ENCODE assay signal across 11 mouse cellular contexts in the genomic region with DNA sequence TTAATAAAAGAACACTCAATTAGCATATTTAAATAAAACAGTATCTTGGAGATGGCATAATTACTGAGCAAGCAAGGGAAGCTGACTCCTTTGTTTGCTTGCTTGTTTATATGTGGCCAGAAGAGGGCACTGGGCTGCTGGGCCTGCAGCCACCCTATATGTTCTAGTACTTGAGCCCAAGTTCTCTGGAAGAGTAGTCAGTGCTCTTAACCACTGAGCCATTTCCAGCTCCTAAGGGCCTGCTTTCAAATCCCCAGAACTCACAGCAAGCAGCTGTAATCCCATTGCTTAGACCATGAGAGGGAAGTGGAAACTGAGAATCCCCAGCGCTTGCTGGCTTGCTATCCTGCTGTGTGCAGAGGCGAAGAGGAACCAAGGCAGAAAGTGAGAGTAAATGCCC. TPM values are rescaled to one million over a fixed set of nuclear protein-coding genes. Genes with fewer than 3 reads are reported as not detected.
A peak's percentile ranks its signal among the peaks of the same experiment; 100 is the strongest.
DNase-seq lines count a peak whose midpoint lies in the region; ATAC-seq and TF ChIP-seq lines count a peak whose summit lies in the region.
"Had no signal": no experiment of that assay in that cellular context is flagged by ENCODE, and none has a peak within 500 bp of the region (broad histone marks: within the 10 kb centered on the region; RNA-seq: fewer than 3 reads in every experiment).

No protein-coding gene starts in this region.

- no peaks in the 10 kb centered on the region; the same call in 1 of the 2 replicates for H3K27me3 ChIP-seq in liver, embryonic 14.5 days (ENCODE audit: control insufficient read depth, insufficient read depth, low read length)
- H3K27me3 ChIP-seq in liver, embryonic 11.5 days (replicated peaks; ENCODE audit: control insufficient read depth, insufficient read depth, low read length), result no peaks in the 10 kb centered on the region
- H3K27me3 ChIP-seq: forebrain, embryonic 15.5 days had no signal

- TF ChIP-seq EP300 in liver, embryonic 14.5 days (IDR thresholded peaks at IDR 0.05; ENCODE audit: low read depth), result no peak

- TF ChIP-seq CTCF in liver, embryonic 14.5 days (IDR thresholded peaks at IDR 0.05; ENCODE audit: low read depth), result peak; percentile 57

- ATAC-seq in liver, embryonic 14.5 days (ENCODE audit: insufficient read depth), result no peak
- no peak for ATAC-seq in liver, embryonic 11.5 days (replicated peaks; ENCODE audit: low FRiP score)
- ATAC-seq in megakaryocyte progenitor cell, adult 5-6 weeks (replicated peaks; ENCODE audit: poor library complexity), result peak; percentile 55
- ATAC-seq: forebrain, embryonic 15.5 days had no signal

- H3K36me3 ChIP-seq in liver, embryonic 14.5 days (replicated peaks; ENCODE audit: control insufficient read depth, insufficient read depth, low read depth), result no peaks in the 10 kb centered on the region
- no peaks in the 10 kb centered on the region for H3K36me3 ChIP-seq in liver, embryonic 11.5 days (ENCODE audit: control insufficient read depth, insufficient read depth, low read length)
- H3K36me3 ChIP-seq: forebrain, embryonic 15.5 days; liver, embryonic 15.5 days; neural tube, embryonic 13.5 days had no signal

- no peak overlapping the region for H3K27ac ChIP-seq in liver, embryonic 14.5 days
- H3K27ac ChIP-seq in liver, embryonic 11.5 days (ENCODE audit: low read depth, low read length), result no peak overlapping the region
- H3K27ac ChIP-seq: forebrain, embryonic 15.5 days; liver, embryonic 15.5 days; neural tube, embryonic 13.5 days had no signal

- no peak overlapping the region for H3K4me3 ChIP-seq in liver, embryonic 14.5 days (ENCODE audit: insufficient read depth in 1 of 2, low read depth in 2 of 2, low read length in 2 of 2)
- H3K4me3 ChIP-seq in liver, embryonic 11.5 days (ENCODE audit: low read depth, low read length), result no peak overlapping the region
- H3K4me3 ChIP-seq: forebrain, embryonic 15.5 days; liver, embryonic 15.5 days; neural tube, embryonic 13.5 days had no signal

- H3K4me1 ChIP-seq in liver, embryonic 14.5 days (replicated peaks; ENCODE audit: control insufficient read depth in 2 of 2, insufficient read depth in 2 of 2, low read length in 1 of 2), result peaks cover 0 to 10% of the 10 kb centered on the region in 2 experiments; a peak in 3 of 4 replicates
- peaks cover 13% of the 10 kb centered on the region for H3K4me1 ChIP-seq in liver, embryonic 11.5 days (replicated peaks; ENCODE audit: control insufficient read depth, insufficient read depth, low read length)

- H3K9ac ChIP-seq in liver, embryonic 14.5 days (replicated peaks), result no peak overlapping the region
- H3K9ac ChIP-seq in liver, embryonic 11.5 days (ENCODE audit: low read depth, low read length), result no peak overlapping the region
- H3K9ac ChIP-seq: forebrain, embryonic 15.5 days; liver, embryonic 15.5 days; neural tube, embryonic 13.5 days had no signal

- 56% methylated on average over 2 of the region's 2 CpGs for WGBS in liver, embryonic 14.5 days (ENCODE audit: insufficient replicate concordance)
- WGBS in liver, embryonic 11.5 days, result 71% methylated on average over 2 of the region's 2 CpGs

- H3K4me2 ChIP-seq in liver, embryonic 14.5 days (ENCODE audit: low read depth), result no peak overlapping the region
- H3K4me2 ChIP-seq in liver, embryonic 11.5 days, result no peak overlapping the region
- H3K4me2 ChIP-seq: forebrain, embryonic 15.5 days; liver, embryonic 15.5 days; neural tube, embryonic 13.5 days had no signal

- no peaks in the 10 kb centered on the region for H3K9me3 ChIP-seq in liver, embryonic 14.5 days (ENCODE audit: control insufficient read depth, low read length)
- no peaks in the 10 kb centered on the region for H3K9me3 ChIP-seq in liver, embryonic 11.5 days (ENCODE audit: control insufficient read depth, low read length)
- H3K9me3 ChIP-seq: forebrain, embryonic 15.5 days; liver, embryonic 15.5 days; neural tube, embryonic 13.5 days had no signal

- peak; percentile 17 for DNase-seq in adrenal gland, postnatal 10 days
- no peak for DNase-seq in adrenal gland, postnatal 4 days (ENCODE audit: low spot score in 2 of 2)
- no peak for DNase-seq in liver, embryonic 14.5 days (ENCODE audit: low read depth in 3 of 3, low spot score in 3 of 3)
- no peak for DNase-seq in liver, embryonic 11.5 days (ENCODE audit: low spot score)
- peak; percentile 57 for DNase-seq in ZHBTc4 (ENCODE audit: low read depth, low spot score)
- no peak for DNase-seq in right cerebral cortex, postnatal 25 days
- DNase-seq in left cerebral cortex, adult 11 months (ENCODE audit: low spot score), result no peak

RNA-seq across cellular contexts. Expression of gene Ryr1, which starts 3.7 kb away (rescaled TPM):
- 10 to 100 TPM; 11.2 to 44.9 TPM for total RNA-seq in adrenal gland, postnatal 10 days (2021)
- total RNA-seq in adrenal gland, postnatal 4 days (2021), result 10 to 100 TPM in 1 of 2 experiments, 1 to 10 TPM in 1; 5.9 to 15.1 TPM
- polyA plus RNA-seq in liver, embryonic 14.5 days (2012; rRNA removed), result 0.06 and 0.15 TPM in 2 replicates
- 0.06 and 0.08 TPM in 2 replicates for polyA plus RNA-seq in liver, embryonic 14.5 days (2014; fragmentation: Nextera tagmentation; extraction: Ambion mirVana)
- 0.52 and 0.71 TPM in 2 replicates for polyA plus RNA-seq in liver, embryonic 11.5 days (2014; fragmentation: Nextera tagmentation; extraction: Ambion mirVana)
- total RNA-seq in megakaryocyte progenitor cell, adult 5-6 weeks (2015), result 0.24 and 1.1 TPM in 2 replicates
- total RNA-seq in megakaryocyte progenitor cell, adult 5-6 weeks (2017), result 0.12 and 0.44 TPM in 2 replicates

RNA-seq across cellular contexts. Expression of gene Rasgrp4, which starts 5.9 kb away (rescaled TPM):
- total RNA-seq in adrenal gland, postnatal 10 days (2021), result 1 to 10 TPM; 2.1 to 2.2 TPM
- total RNA-seq in adrenal gland, postnatal 4 days (2021), result 1 to 10 TPM; 2.4 TPM
- 0.88 and 0.96 TPM in 2 replicates for polyA plus RNA-seq in liver, embryonic 14.5 days (2012; rRNA removed)
- polyA plus RNA-seq in liver, embryonic 14.5 days (2014; fragmentation: Nextera tagmentation; extraction: Ambion mirVana), result 0.04 and 0.39 TPM in 2 replicates
- polyA plus RNA-seq in liver, embryonic 11.5 days (2014; fragmentation: Nextera tagmentation; extraction: Ambion mirVana), result 0.57 and 0.62 TPM in 2 replicates
- 1.8 and 3.3 TPM in 2 replicates for total RNA-seq in megakaryocyte progenitor cell, adult 5-6 weeks (2015)
- total RNA-seq in megakaryocyte progenitor cell, adult 5-6 weeks (2017), result 1.5 and 7.2 TPM in 2 replicates

RNA-seq across cellular contexts. Expression of gene Fam98c, which starts 27.3 kb away (rescaled TPM):
- total RNA-seq in adrenal gland, postnatal 10 days (2021), result 10 to 100 TPM; 12.9 to 17.3 TPM
- total RNA-seq in adrenal gland, postnatal 4 days (2021), result 10 to 100 TPM; 16.2 to 17.2 TPM
- 5.1 and 5.8 TPM in 2 replicates for polyA plus RNA-seq in liver, embryonic 14.5 days (2012; rRNA removed)
- polyA plus RNA-seq in liver, embryonic 14.5 days (2014; fragmentation: Nextera tagmentation; extraction: Ambion mirVana), result 4.6 and 4.7 TPM in 2 replicates
- polyA plus RNA-seq in liver, embryonic 11.5 days (2014; fragmentation: Nextera tagmentation; extraction: Ambion mirVana), result 16.7 and 17.3 TPM in 2 replicates
- total RNA-seq in megakaryocyte progenitor cell, adult 5-6 weeks (2015), result 19.4 and 24.1 TPM in 2 replicates
- total RNA-seq in megakaryocyte progenitor cell, adult 5-6 weeks (2017), result 22.6 and 23.4 TPM in 2 replicates

RNA-seq across cellular contexts. Expression of gene Ggn, which starts 41.3 kb away (rescaled TPM):
- total RNA-seq in adrenal gland, postnatal 10 days (2021), result 1 to 10 TPM in 1 of 2 experiments, under 1 TPM in 1; 0.69 to 1.3 TPM
- total RNA-seq in adrenal gland, postnatal 4 days (2021), result 1 to 10 TPM; 1.8 to 2.5 TPM
- polyA plus RNA-seq in liver, embryonic 14.5 days (2012; rRNA removed), result 0.03 and 0.04 TPM in 2 replicates
- polyA plus RNA-seq in liver, embryonic 14.5 days (2014; fragmentation: Nextera tagmentation; extraction: Ambion mirVana), result not detected in 2 replicates
- polyA plus RNA-seq in liver, embryonic 11.5 days (2014; fragmentation: Nextera tagmentation; extraction: Ambion mirVana), result 0.37 and 0.47 TPM in 2 replicates
- 0.76 and 1.2 TPM in 2 replicates for total RNA-seq in megakaryocyte progenitor cell, adult 5-6 weeks (2015)
- 0.17 and 0.47 TPM in 2 replicates for total RNA-seq in megakaryocyte progenitor cell, adult 5-6 weeks (2017)

RNA-seq across cellular contexts. Expression of gene Spred3, which starts 41.5 kb away (rescaled TPM):
- 1 to 10 TPM; 4.8 to 9.6 TPM for total RNA-seq in adrenal gland, postnatal 10 days (2021)
- 10 to 100 TPM; 14.5 to 15.8 TPM for total RNA-seq in adrenal gland, postnatal 4 days (2021)
- 0.38 and 0.51 TPM in 2 replicates for polyA plus RNA-seq in liver, embryonic 14.5 days (2012; rRNA removed)
- 0.04 and 0.08 TPM in 2 replicates for polyA plus RNA-seq in liver, embryonic 14.5 days (2014; fragmentation: Nextera tagmentation; extraction: Ambion mirVana)
- 1.0 and 1.1 TPM in 2 replicates for polyA plus RNA-seq in liver, embryonic 11.5 days (2014; fragmentation: Nextera tagmentation; extraction: Ambion mirVana)
- 0.56 and 2.3 TPM in 2 replicates for total RNA-seq in megakaryocyte progenitor cell, adult 5-6 weeks (2015)
- 0.91 and 2.4 TPM in 2 replicates for total RNA-seq in megakaryocyte progenitor cell, adult 5-6 weeks (2017)

Comparison
In these comparisons a context has a peak if more than half of its experiments do, and no peak if none do; other contexts are left out.
1. DNase-seq: peak in adrenal gland, postnatal 10 days (single experiment) and ZHBTc4 (single experiment); none in adrenal gland, postnatal 4 days (0 of 2), liver, embryonic 14.5 days (0 of 3), liver, embryonic 11.5 days (single experiment), right cerebral cortex, postnatal 25 days (single experiment) and left cerebral cortex, adult 11 months (single experiment).